Mouse (Mus musculus) heart, embryonic 16.5 days (tissue): ENCODE data around the gene 4930451I11Rik. TPM values are rescaled to one million over a fixed set of nuclear protein-coding genes. Genes with fewer than 3 reads are reported as not detected.

Experiments used
- ATAC-seq: fragments of 200-750 bp; cut with Nextera tagmentation; replicated peaks from 2 replicates; pipeline ENCODE4 v1.8.0; 2017; ENCODE audit warnings: moderate number of reproducible peaks; ENCODE audit not compliant: insufficient read depth, low FRiP score; ENCODE audit errors: extremely low read depth
- H3K27ac ChIP-seq: fragments of 300-500 bp; sonication (generic); 2 replicates; pipeline ENCODE4 v1.5.1; 2014; ENCODE audit warnings: mild to moderate bottlenecking, low read length, control low read depth, moderate library complexity
- H3K27me3 ChIP-seq: fragments of 300-500 bp; sonication (generic); 2 replicates; pipeline ENCODE4 v1.6.1; 2014; ENCODE audit warnings: low read length, mixed read lengths; ENCODE audit not compliant: control insufficient read depth, insufficient read depth
- H3K36me3 ChIP-seq: fragments of 300-500 bp; sonication (generic); 2 replicates; pipeline ENCODE4 v1.6.1; 2014; ENCODE audit not compliant: control insufficient read depth, insufficient read depth
- H3K4me1 ChIP-seq: fragments of 300-500 bp; sonication (generic); 2 replicates; pipeline ENCODE4 v1.6.1; 2014; ENCODE audit warnings: low read length, mixed read lengths; ENCODE audit not compliant: control insufficient read depth, insufficient read depth
- H3K4me2 ChIP-seq: fragments of 300-500 bp; sonication (generic); 2 replicates; pipeline ENCODE4 v1.6.1; 2014; ENCODE audit warnings: low read depth, mild to moderate bottlenecking, control low read depth, low read length
- H3K4me3 ChIP-seq: fragments of 300-500 bp; sonication (generic); 2 replicates; pipeline ENCODE4 v1.5.1; 2014; ENCODE audit warnings: mild to moderate bottlenecking, control low read depth, low read length
- H3K9ac ChIP-seq: fragments of 300-500 bp; sonication (generic); 2 replicates; pipeline ENCODE4 v1.6.1; 2014; ENCODE audit warnings: low read length, control low read depth
- H3K9me3 ChIP-seq: fragments of 300-500 bp; sonication (generic); replicated peaks from 2 replicates; pipeline ENCODE4 v1.6.1; 2016; ENCODE audit warnings: low read length; ENCODE audit not compliant: control insufficient read depth
- WGBS: fragments of 180-500 bp; shearing (Covaris S2); extraction: QIAGEN DNeasy Blood & Tissue Kit; methylation state at CpG from one replicate; pipeline ENCODE4 v1.1.7; 2014; 5-methylcytosine and 5-hydroxymethylcytosine counted together
- polyA plus RNA-seq: library from polyadenylated mRNA; unstranded; fragments of >200 nt; fragmentation: Nextera tagmentation; extraction: Ambion mirVana; gene quantifications from 2 replicates; pipeline ENCODE4 v1.2.1, GENCODE M21; 2015

The 4930451I11Rik gene
- polyA plus RNA-seq, 1 experiment from 2014 or later, result not detected

DNA sequence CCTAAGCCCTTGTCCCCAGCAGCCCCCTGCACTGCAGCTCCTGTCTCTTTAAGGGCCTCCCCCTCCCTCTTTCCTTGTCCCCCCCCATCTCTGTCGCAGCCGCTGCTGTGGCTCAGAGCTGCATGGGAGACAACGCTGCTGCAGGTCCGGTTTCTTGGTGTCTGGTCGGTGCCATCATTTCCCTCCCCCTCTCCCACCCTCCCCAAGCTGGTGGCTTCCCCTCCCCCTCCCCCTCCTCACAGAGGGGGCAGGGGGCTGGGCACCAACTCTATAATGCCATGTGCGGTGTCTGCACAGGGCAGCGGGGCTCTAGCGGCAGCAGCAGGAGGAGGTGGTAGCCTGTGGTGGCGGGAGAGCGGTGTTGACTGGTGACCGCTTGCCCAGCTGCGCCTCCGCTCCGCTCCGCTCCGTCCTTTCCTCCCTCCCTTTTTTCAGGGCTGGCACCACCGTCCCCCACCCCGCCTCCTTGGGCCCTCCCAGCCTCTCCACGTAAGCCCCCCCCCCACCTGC lies 8.2 kb downstream of the 4930451I11Rik start:
- Histone ChIP-seq H3K4me2 (peak overlapping the region; percentile 49), H3K27ac (no peak overlapping the region), H3K27me3 (peaks cover 29% of the 10 kb centered on the region), H3K9ac (no peak overlapping the region), H3K36me3 (no peaks in the 10 kb centered on the region), H3K9me3 (no peaks in the 10 kb centered on the region), H3K4me3 (peak overlapping the region; percentile 34), H3K4me1 (peaks cover 9% of the 10 kb centered on the region)
- ATAC-seq, result no peak
- 4% methylated on average over 16 of the region's 19 CpGs for WGBS

DNA sequence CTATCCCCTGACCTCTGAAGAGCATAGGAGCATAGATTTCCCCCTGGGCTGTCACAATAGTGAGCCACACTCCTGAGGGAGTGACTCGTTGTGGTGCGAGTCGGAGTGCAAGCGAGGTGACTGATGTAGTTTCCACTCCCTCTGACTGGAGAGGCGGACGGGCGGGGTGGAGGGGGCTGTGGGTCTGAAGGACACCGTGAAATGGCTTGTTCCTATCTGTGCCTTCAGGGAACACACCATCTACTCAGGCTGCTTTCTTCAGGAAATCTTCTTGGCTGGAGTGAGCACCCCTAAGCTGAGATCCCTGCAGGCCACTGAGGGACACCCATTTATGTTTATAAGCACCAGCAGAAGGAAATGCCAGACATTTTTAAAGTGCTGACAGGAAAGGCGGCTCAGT lies 8.7 kb downstream of the 4930451I11Rik start:
- no peak for ATAC-seq
- WGBS, result 22% methylated on average over 9 of the region's 9 CpGs
- Histone ChIP-seq H3K4me2 (peak overlapping the region; percentile 49; the same call in 1 of the 2 replicates), H3K27me3 (peaks cover 29% of the 10 kb centered on the region), H3K36me3 (no peaks in the 10 kb centered on the region), H3K27ac (no peak overlapping the region), H3K9ac (no peak overlapping the region), H3K9me3 (no peaks in the 10 kb centered on the region), H3K4me1 (peaks cover 9% of the 10 kb centered on the region), H3K4me3 (no peak overlapping the region; the same call in 1 of the 2 replicates)

DNA sequence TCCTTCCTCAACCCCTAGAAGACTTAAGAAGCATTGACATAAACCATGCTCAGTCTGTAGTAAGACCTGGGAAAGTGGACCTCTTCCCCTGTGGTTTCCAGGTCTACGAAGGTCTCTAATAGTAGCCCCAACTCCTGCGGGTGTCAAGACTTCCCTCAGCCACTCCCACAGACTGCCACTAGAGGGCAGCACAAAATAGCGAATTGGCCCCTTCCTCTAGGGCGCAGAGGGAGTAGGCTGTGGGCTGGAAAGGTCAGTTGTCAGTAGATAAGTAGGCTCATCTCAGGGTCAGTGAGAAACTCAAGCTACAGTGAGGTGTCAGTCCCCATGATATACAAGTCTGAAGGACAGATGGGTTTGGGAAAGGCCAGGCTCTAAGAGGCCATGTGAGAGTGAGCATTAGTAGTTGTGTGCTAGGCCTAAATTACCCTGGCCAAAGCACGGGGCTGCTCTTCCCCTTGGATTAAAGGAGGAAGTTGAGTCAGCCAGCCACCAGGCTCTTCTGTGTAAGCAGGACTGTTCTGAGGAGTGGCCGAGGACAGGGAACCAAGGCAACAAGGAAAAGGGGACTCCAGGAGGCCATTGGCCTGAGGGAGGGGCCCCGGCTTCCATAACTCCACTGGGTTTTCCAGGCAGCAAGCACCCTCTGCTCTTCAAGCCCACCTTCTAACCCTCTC lies 9.5 kb downstream of the 4930451I11Rik start:
- H3K27ac ChIP-seq, result no peak overlapping the region
- H3K9ac ChIP-seq, result no peak overlapping the region
- 18% methylated on average over 7 of the region's 7 CpGs for WGBS
- H3K4me1 ChIP-seq, result peaks cover 9% of the 10 kb centered on the region
- no peaks in the 10 kb centered on the region for H3K36me3 ChIP-seq
- H3K27me3 ChIP-seq, result peaks cover 27% of the 10 kb centered on the region
- H3K4me2 ChIP-seq, result no peak overlapping the region
- no peaks in the 10 kb centered on the region for H3K9me3 ChIP-seq
- no peak overlapping the region for H3K4me3 ChIP-seq
- peak; percentile 64; the same call in 1 of the 2 replicates for ATAC-seq

DNA sequence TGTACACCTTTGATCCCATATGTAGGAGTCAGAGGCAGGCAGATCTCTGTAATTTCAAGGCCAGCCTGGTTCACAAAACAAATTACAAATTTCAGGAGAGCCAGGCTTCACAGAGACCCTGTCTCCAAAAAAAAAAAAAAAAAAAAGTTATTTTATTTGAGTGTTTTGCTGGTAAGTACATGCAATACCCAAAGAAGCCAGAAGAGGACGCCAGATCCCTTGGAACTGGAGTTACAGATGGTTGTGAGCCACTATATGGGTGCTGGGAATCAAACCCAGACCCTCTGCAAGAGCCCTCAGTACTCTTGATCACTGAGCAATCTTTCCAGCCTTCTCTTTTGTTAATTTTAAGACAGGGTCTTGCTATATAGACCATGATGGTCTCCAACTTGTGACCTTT lies 12.6 kb downstream of the 4930451I11Rik start:
- no peak overlapping the region for H3K27ac ChIP-seq
- no peak overlapping the region for H3K4me3 ChIP-seq
- 16% methylated on average over 1 of the region's 1 CpGs for WGBS
- H3K36me3 ChIP-seq, result no peaks in the 10 kb centered on the region
- H3K9me3 ChIP-seq, result no peaks in the 10 kb centered on the region
- peaks cover 16% of the 10 kb centered on the region for H3K27me3 ChIP-seq
- H3K4me2 ChIP-seq, result no peak overlapping the region
- H3K4me1 ChIP-seq, result peaks cover 9% of the 10 kb centered on the region
- no peak for ATAC-seq
- no peak overlapping the region for H3K9ac ChIP-seq

DNA sequence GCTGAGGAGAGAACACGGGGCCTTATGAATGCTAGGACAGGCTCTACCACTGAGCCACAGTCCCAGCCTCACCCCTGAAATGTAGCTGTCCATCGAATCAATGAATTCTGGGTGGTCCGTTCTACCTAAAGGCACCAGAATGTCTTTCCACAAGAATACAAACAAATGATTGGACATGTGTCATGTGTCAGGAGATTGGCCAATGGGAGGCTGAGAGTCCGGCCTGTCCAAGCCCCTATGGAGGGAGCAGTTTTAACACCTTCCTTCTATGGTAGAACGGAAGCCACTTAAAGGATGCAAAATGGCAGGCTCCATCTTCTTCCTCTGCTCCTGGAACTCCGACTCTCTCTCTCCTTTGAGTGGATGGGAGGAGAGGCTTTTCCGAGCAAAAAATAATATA lies 13.8 kb downstream of the 4930451I11Rik start:
- no peak overlapping the region for H3K4me2 ChIP-seq
- H3K9me3 ChIP-seq, result no peaks in the 10 kb centered on the region
- H3K27me3 ChIP-seq, result peaks cover 5% of the 10 kb centered on the region
- H3K36me3 ChIP-seq, result no peaks in the 10 kb centered on the region
- WGBS, result 79% methylated on average over 7 of the region's 7 CpGs
- no peak overlapping the region for H3K4me3 ChIP-seq
- H3K9ac ChIP-seq, result no peak overlapping the region
- H3K4me1 ChIP-seq, result peaks cover 2% of the 10 kb centered on the region
- H3K27ac ChIP-seq, result no peak overlapping the region
- ATAC-seq, result no peak

DNA sequence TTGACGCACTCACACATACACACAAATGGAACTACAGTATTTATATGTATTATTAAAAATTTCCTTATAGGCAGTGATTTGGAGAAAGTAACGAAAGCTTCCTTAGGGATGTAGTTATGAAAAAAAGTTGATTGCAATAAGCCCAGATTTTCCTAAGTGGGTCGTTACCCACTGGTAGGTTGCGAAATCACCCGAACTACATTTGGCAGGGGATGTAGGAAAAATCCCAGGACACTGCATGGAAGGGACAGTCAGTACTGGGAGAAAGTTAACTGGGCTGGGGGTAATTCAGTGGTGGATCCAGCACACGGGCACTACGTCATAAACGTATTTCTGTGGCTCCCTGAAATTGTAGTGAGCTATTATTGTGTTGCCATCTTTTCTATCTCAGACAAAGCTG lies 14.9 kb downstream of the 4930451I11Rik start:
- Histone ChIP-seq H3K9me3 (no peaks in the 10 kb centered on the region), H3K36me3 (no peaks in the 10 kb centered on the region), H3K4me1 (no peaks in the 10 kb centered on the region), H3K9ac (no peak overlapping the region), H3K4me2 (no peak overlapping the region), H3K27ac (no peak overlapping the region), H3K27me3 (no peaks in the 10 kb centered on the region), H3K4me3 (no peak overlapping the region)
- 85% methylated on average over 8 of the region's 8 CpGs for WGBS
- no peak for ATAC-seq

DNA sequence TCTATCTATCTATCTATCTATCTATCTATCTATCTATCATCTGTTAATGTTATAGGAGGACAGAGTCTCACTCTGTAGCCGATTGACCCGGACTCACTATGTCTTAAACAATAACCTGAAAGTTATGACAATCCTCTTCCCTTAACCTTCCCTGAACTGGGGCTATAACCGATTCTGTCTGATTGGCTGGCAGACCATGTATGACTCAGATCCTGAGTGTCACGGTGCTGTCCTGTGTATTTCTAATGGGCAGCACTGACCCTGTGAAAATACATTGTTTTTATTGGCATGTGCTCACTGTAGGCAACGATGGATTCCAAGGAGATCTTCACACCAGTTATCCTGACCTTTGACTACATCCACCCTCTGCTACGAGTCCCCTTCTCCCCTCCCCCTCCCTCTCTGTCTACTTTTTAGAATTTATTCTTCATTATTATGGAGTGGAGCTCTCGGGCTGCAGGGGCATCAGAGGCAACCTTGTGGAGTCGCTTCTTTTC lies 15.7 kb downstream of the 4930451I11Rik start:
- no peak for ATAC-seq
- no peaks in the 10 kb centered on the region for H3K4me1 ChIP-seq
- H3K36me3 ChIP-seq, result no peaks in the 10 kb centered on the region
- no peaks in the 10 kb centered on the region for H3K9me3 ChIP-seq
- 60% methylated on average over 8 of the region's 8 CpGs for WGBS
- no peak overlapping the region for H3K4me3 ChIP-seq
- H3K9ac ChIP-seq, result no peak overlapping the region
- H3K4me2 ChIP-seq, result no peak overlapping the region
- no peaks in the 10 kb centered on the region for H3K27me3 ChIP-seq
- H3K27ac ChIP-seq, result no peak overlapping the region

DNA sequence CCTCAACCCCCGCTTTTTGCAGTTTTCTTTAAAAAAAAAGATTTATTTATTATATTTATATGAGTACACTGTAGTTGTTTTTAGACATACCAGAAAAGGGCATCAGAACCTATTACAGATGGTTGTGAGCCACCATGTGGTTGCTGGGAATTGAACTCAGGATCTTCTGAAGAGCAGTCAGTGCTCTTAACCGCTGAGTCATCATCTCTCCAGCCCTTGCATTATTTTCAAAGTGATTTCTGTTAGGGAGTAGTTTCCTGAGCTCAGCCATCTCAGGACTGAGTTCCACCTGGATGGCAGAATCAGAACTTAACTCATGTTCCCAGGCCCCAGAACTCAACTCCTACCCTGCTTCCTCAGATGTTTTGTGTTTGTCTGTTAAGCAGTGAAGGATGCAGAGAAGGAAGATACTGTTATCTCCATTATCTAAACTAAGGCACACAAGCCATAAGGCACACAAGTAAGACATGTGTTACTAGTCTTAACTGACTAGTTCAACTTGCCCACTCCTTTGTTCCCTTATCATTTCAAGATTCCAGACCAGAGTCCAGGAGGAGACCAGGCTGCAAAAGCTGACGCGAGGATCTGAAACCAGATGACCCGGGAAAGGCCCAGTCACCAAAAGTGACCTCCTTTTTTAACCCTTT lies 21.6 kb downstream of the 4930451I11Rik start:
- Histone ChIP-seq H3K36me3 (no peaks in the 10 kb centered on the region), H3K9me3 (no peaks in the 10 kb centered on the region), H3K27ac (peak overlapping the region; percentile 90), H3K4me1 (peaks cover 15% of the 10 kb centered on the region), H3K9ac (peak overlapping the region; percentile 68), H3K27me3 (no peaks in the 10 kb centered on the region), H3K4me2 (peak overlapping the region; percentile 66; the same call in 1 of the 2 replicates), H3K4me3 (no peak overlapping the region)
- no peak for ATAC-seq
- WGBS, result 54% methylated on average over 5 of the region's 5 CpGs
